ENCODE assay signal across 25 mouse cellular contexts in genomic region chr5:34002636-34003035, GRCm38 (mm10). TPM values are rescaled to one million over a fixed set of nuclear protein-coding genes. Genes with fewer than 3 reads are reported as not detected.
DNase-seq lines count a peak whose midpoint lies in the region; ATAC-seq and TF ChIP-seq lines count a peak whose summit lies in the region.
"Had no signal": no experiment of that assay in that cellular context is flagged by ENCODE, and none has a peak within 500 bp of the region (broad histone marks: within the 10 kb centered on the region; RNA-seq: fewer than 3 reads in every experiment).

No protein-coding gene starts in this region.

- H3K9me3 ChIP-seq in forebrain, embryonic 14.5 days (replicated peaks; ENCODE audit: control insufficient read depth, low read length): no peaks in the 10 kb centered on the region
- H3K9me3 ChIP-seq in forebrain, embryonic 11.5 days (ENCODE audit: control insufficient read depth, low read length): no peaks in the 10 kb centered on the region
- H3K9me3 ChIP-seq: embryonic facial prominence, embryonic 10.5 days; embryonic facial prominence, embryonic 13.5 days had no signal

- peak; percentile 33 for ATAC-seq in forebrain, embryonic 14.5 days
- ATAC-seq in forebrain, embryonic 11.5 days (replicated peaks; ENCODE audit: low FRiP score): no peak
- ATAC-seq: intestine, postnatal 0 days; Patski had no signal

- 45% methylated on average over 4 of the region's 4 CpGs for WGBS in forebrain, embryonic 14.5 days
- 86% methylated on average over 4 of the region's 4 CpGs for WGBS in forebrain, embryonic 11.5 days
- WGBS in olfactory bulb, adult 2 months: 40% methylated on average over 4 of the region's 4 CpGs

- H3K27me3 ChIP-seq in forebrain, embryonic 14.5 days (replicated peaks; ENCODE audit: control insufficient read depth, insufficient read depth, low read length): no peaks in the 10 kb centered on the region
- peaks cover 4% of the 10 kb centered on the region; the same call in 1 of the 2 replicates for H3K27me3 ChIP-seq in forebrain, embryonic 11.5 days (ENCODE audit: control insufficient read depth, insufficient read depth, low read length)
- H3K27me3 ChIP-seq: CH12.LX had no signal

- peak overlapping the region; percentile 27; the same call in 1 of the 2 replicates for H3K27ac ChIP-seq in forebrain, embryonic 14.5 days (ENCODE audit: low read depth, low read length)
- H3K27ac ChIP-seq in forebrain, embryonic 11.5 days (ENCODE audit: low read depth, low read length): no peak overlapping the region
- 0 out of 2 replicates have a peak overlapping the region, but pooled peaks have one; percentile 0 for H3K27ac ChIP-seq in brown adipose tissue, adult 24 weeks (replicated peaks; ENCODE audit: low read depth, low read length)
- H3K27ac ChIP-seq in olfactory bulb, adult 2 months (ENCODE audit: insufficient read depth, low read depth, low read length): no peak overlapping the region
- H3K27ac ChIP-seq: embryonic facial prominence, embryonic 10.5 days; embryonic facial prominence, embryonic 13.5 days; gastrocnemius, adult 2 months; hindbrain, embryonic 14.5 days had no signal

- no peak overlapping the region for H3K4me3 ChIP-seq in forebrain, embryonic 14.5 days (ENCODE audit: low read depth, low read length)
- H3K4me3 ChIP-seq in forebrain, embryonic 11.5 days (ENCODE audit: low read depth, low read length): no peak overlapping the region
- H3K4me3 ChIP-seq in brown adipose tissue, adult 24 weeks (ENCODE audit: insufficient read depth, low read depth, low read length): no peak overlapping the region
- no peak overlapping the region for H3K4me3 ChIP-seq in olfactory bulb, adult 2 months (ENCODE audit: insufficient read depth, low read depth, low read length)
- H3K4me3 ChIP-seq: embryonic facial prominence, embryonic 10.5 days; embryonic facial prominence, embryonic 13.5 days; erythroblast, embryonic 14.5 days; gastrocnemius, adult 2 months had no signal

- peaks cover 18% of the 10 kb centered on the region for H3K4me1 ChIP-seq in forebrain, embryonic 14.5 days (ENCODE audit: control insufficient read depth, insufficient read depth, low read length)
- peaks cover 5% of the 10 kb centered on the region; the same call in 1 of the 2 replicates for H3K4me1 ChIP-seq in forebrain, embryonic 11.5 days (replicated peaks; ENCODE audit: control insufficient read depth, insufficient read depth, low read length)
- peaks cover 25% of the 10 kb centered on the region; the same call in 1 of the 2 replicates for H3K4me1 ChIP-seq in brown adipose tissue, adult 24 weeks (ENCODE audit: control insufficient read depth, insufficient read depth, insufficient read length, low read length)
- H3K4me1 ChIP-seq in olfactory bulb, adult 2 months (ENCODE audit: control insufficient read depth, insufficient read depth, low read length): peaks cover 70% of the 10 kb centered on the region

- no peak overlapping the region for H3K4me2 ChIP-seq in forebrain, embryonic 14.5 days (ENCODE audit: low read length)
- no peak overlapping the region for H3K4me2 ChIP-seq in forebrain, embryonic 11.5 days (ENCODE audit: low read depth, low read length, severe bottlenecking)
- H3K4me2 ChIP-seq: embryonic facial prominence, embryonic 13.5 days; heart, embryonic 11.5 days; hindbrain, embryonic 14.5 days had no signal

- H3K36me3 ChIP-seq in forebrain, embryonic 14.5 days (ENCODE audit: control insufficient read depth, insufficient read depth, low read length): peaks cover 21% of the 10 kb centered on the region
- H3K36me3 ChIP-seq in forebrain, embryonic 11.5 days (ENCODE audit: control insufficient read depth, insufficient read depth, low read length): peaks cover 3% of the 10 kb centered on the region
- H3K36me3 ChIP-seq: embryonic facial prominence, embryonic 13.5 days; G1E had no signal

- no peak overlapping the region for H3K9ac ChIP-seq in forebrain, embryonic 14.5 days (ENCODE audit: low read length)
- H3K9ac ChIP-seq in forebrain, embryonic 11.5 days (ENCODE audit: low read length): no peak overlapping the region
- H3K9ac ChIP-seq: embryonic facial prominence, embryonic 13.5 days; hindbrain, embryonic 14.5 days had no signal

- intact Hi-C loops in heart, postnatal 14 days (cut with DNase I): no loop called here

- peak; percentile 16; the same call in 1 of the 2 replicates for TF ChIP-seq POLR2A in olfactory bulb, adult 2 months (IDR thresholded peaks at IDR 0.05; ENCODE audit: insufficient read depth, low read depth, low read length)

- TF ChIP-seq CTCF in olfactory bulb, adult 2 months (IDR thresholded peaks at IDR 0.05; ENCODE audit: insufficient read depth, low read depth, low read length): no peak

- peak; percentile 49 for DNase-seq in forebrain, embryonic 14.5 days (ENCODE audit: low spot score)
- DNase-seq in forebrain, embryonic 11.5 days (ENCODE audit: low spot score): no peak
- DNase-seq in heart, adult 11 months: peak; percentile 81
- DNase-seq in heart, postnatal 14 days: no peak
- DNase-seq in thymus, postnatal 10 days (ENCODE audit: low spot score in 2 of 2): no peak
- DNase-seq: adrenal gland, postnatal 10 days; adrenal gland, postnatal 36 days; B cell, adult 2 months; cerebellum, adult 8-10 months; embryo, embryonic 11 days; gastrocnemius, adult 2 months; gastrocnemius, postnatal 14 days; heart, postnatal 36 days; kidney, adult 2 months had no signal

RNA-seq across cellular contexts. Expression of gene Nat8l, which starts 6.9 kb away (rescaled TPM):
- polyA plus RNA-seq in forebrain, embryonic 14.5 days (2014; fragmentation: Nextera tagmentation; extraction: Ambion mirVana): 2.5 and 2.7 TPM in 2 replicates
- 1.9 and 2.0 TPM in 2 replicates for polyA plus RNA-seq in forebrain, embryonic 11.5 days (2014; fragmentation: Nextera tagmentation; extraction: Ambion mirVana)
- 1 to 10 TPM in 1 of 2 experiments, under 1 TPM in 1; 0.71 to 1.2 TPM for total RNA-seq in heart, postnatal 14 days (2021)
- polyA plus RNA-seq in brown adipose tissue, adult 24 weeks (2012; ENCODE audit: insufficient read depth, insufficient read length, missing spikeins): 66.7 and 81.4 TPM in 2 replicates
- polyA plus RNA-seq in olfactory bulb, adult 2 months (2012; ENCODE audit: insufficient read depth, insufficient read length, low replicate concordance, missing spikeins): 93.3 TPM in 1 of 2 replicates, not detected in the other
- total RNA-seq: G1E had no signal
- polyA plus RNA-seq: G1E had no signal

RNA-seq across cellular contexts. Expression of gene Gm1673, which starts 19.4 kb away (rescaled TPM):
- polyA plus RNA-seq in forebrain, embryonic 14.5 days (2014; fragmentation: Nextera tagmentation; extraction: Ambion mirVana): 424 and 498 TPM in 2 replicates
- 228 and 239 TPM in 2 replicates for polyA plus RNA-seq in forebrain, embryonic 11.5 days (2014; fragmentation: Nextera tagmentation; extraction: Ambion mirVana)
- 1 to 10 TPM; 3.7 to 5.2 TPM for total RNA-seq in heart, postnatal 14 days (2021)
- 2.5 TPM in 1 of 2 replicates, not detected in the other for polyA plus RNA-seq in brown adipose tissue, adult 24 weeks (2012; ENCODE audit: insufficient read depth, insufficient read length, missing spikeins)
- polyA plus RNA-seq in olfactory bulb, adult 2 months (2012; ENCODE audit: insufficient read depth, insufficient read length, low replicate concordance, missing spikeins): not detected in 2 replicates
- total RNA-seq: CH12.LX; G1E; gastrocnemius, adult 2 months had no signal
- polyA plus RNA-seq: erythroblast, embryonic 14.5 days; G1E had no signal

Comparison
In these comparisons a context has a peak if more than half of its experiments do, and no peak if none do; other contexts are left out.
1. DNase-seq: peak in forebrain, embryonic 14.5 days (single experiment) and heart, adult 11 months (single experiment); none in forebrain, embryonic 11.5 days (single experiment), heart, postnatal 14 days (0 of 2) and thymus, postnatal 10 days (0 of 2).
2. H3K27ac ChIP-seq: peak in forebrain, embryonic 14.5 days (single experiment) and brown adipose tissue, adult 24 weeks (single experiment); none in forebrain, embryonic 11.5 days (single experiment) and olfactory bulb, adult 2 months (single experiment).
3. RNA of gene Gm1673, which starts 19.4 kb away (polyA plus RNA-seq): 424 to 498 TPM in forebrain, embryonic 14.5 days and 228 to 239 TPM in forebrain, embryonic 11.5 days; 2.5 TPM in brown adipose tissue, adult 24 weeks and not detected in olfactory bulb, adult 2 months; every median in the first group is over 10 times any median in the second.